Mouse (Mus musculus): ENCODE measurements around the gene Plekhh3.
"Not testable (repeated sequence)": the region's sequence is repeated elsewhere in the genome, so short reads cannot be mapped to it uniquely, and the experiment has no call there.

GRCm38 (mm10) chr11:101125008-101125407, 46.1 kb downstream of the Plekhh3 start:
- not testable (repeated sequence) for TF ChIP-seq MAX (IDR thresholded peaks at IDR 0.05); CTCF (IDR thresholded peaks at IDR 0.05; ENCODE audit: control insufficient read depth, insufficient read depth, insufficient read length); USF1 (IDR thresholded peaks at IDR 0.05; ENCODE audit: low read depth); FOSL1 (IDR thresholded peaks at IDR 0.05; ENCODE audit: insufficient read depth, low read length, poor library complexity, severe bottlenecking); CEBPB (IDR thresholded peaks at IDR 0.05; ENCODE audit: low read depth); MYOD1 (IDR thresholded peaks at IDR 0.05; ENCODE audit: control insufficient read depth, insufficient read length, low read depth); MYOG (IDR thresholded peaks at IDR 0.05; ENCODE audit: control insufficient read depth, extremely low read depth, insufficient read length)

All from C2C12 (cell line).